ENCODE assay signal across 8 mouse cellular contexts in the genomic region with DNA sequence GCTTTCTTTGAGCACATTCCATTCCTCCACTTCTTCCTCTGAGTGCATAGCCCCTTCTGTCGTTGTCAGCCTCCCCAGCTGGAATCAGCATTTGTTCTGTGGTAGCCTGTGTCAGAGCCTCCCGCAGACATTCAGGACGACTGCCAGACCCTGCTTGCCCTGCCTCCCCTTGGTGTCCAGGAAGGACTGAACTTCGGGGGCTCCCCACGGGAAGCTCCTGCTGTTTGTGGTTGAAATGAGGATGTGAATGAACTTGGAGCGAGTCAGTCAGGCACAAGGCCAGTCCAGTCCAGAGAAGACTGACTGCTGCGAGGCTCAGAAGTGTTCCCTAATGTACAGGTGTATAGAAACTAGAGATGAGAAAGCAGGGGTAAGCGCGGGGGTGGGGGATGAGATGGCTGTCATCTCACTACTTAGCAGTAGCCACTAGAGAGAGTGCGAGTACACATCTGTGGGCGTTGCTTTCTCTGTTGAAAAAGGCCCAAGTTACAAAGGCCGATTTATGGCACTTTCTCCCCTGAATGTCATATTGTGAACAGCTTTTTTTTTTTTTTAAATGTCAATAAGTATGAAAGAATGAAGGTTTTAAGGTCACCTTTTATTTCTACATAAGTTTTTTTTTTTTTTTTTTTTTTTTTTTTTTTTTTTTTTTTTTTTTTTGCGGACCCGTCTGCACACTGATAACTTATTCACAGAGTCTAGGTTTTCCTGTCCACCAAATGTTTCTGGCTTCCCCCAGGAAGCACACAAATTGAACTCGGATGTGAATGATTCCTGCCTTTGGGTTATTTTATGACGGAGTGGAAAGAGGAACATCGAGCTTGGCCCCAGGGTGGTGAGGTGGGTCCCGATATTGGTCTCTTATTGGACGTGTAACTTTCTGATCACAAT. TPM values are rescaled to one million over a fixed set of nuclear protein-coding genes. Genes with fewer than 3 reads are reported as not detected.
DNase-seq lines count a peak whose midpoint lies in the region; ATAC-seq lines count a peak whose summit lies in the region.

No protein-coding gene starts in this region.

- peak; percentile 71 for DNase-seq in left cerebral cortex, postnatal 4 days
- DNase-seq in left cerebral cortex, adult 8-10 months (ENCODE audit: low spot score in 2 of 2), result no peak
- DNase-seq in brain, adult 2 months (ENCODE audit: low read depth, low spot score), result peak; percentile 45
- peak; percentile 7 for DNase-seq in retina, postnatal 1 day
- DNase-seq in right cerebral cortex, postnatal 10 days (ENCODE audit: low spot score in 2 of 2), result no peak
- DNase-seq in lung, postnatal 14 days, result no peak

- H3K4me1 ChIP-seq in heart, embryonic 14.5 days (ENCODE audit: control insufficient read depth in 2 of 2, insufficient read depth in 2 of 2, low read length in 2 of 2), result peaks cover 12 to 25% of the 10 kb centered on the region in 2 experiments
- H3K4me1 ChIP-seq in limb, embryonic 13.5 days, result peaks cover 20% of the 10 kb centered on the region

- no peaks in the 10 kb centered on the region for H3K27me3 ChIP-seq in heart, embryonic 14.5 days (ENCODE audit: control insufficient read depth, insufficient read depth, low read length)
- H3K27me3 ChIP-seq in limb, embryonic 13.5 days, result no peaks in the 10 kb centered on the region

- no peak for ATAC-seq in heart, embryonic 14.5 days (ENCODE audit: insufficient number of reproducible peaks, insufficient read depth, low FRiP score, low read depth)
- ATAC-seq in limb, embryonic 13.5 days (ENCODE audit: low FRiP score, low read depth), result no peak

- H3K9me3 ChIP-seq in heart, embryonic 14.5 days (ENCODE audit: control insufficient read depth, low read length), result no peaks in the 10 kb centered on the region
- 0 out of 2 replicates have a peak, but pooled peaks cover 4% of the 10 kb centered on the region for H3K9me3 ChIP-seq in limb, embryonic 13.5 days

- peaks cover 11% of the 10 kb centered on the region; the same call in 1 of the 2 replicates for H3K36me3 ChIP-seq in heart, embryonic 14.5 days (ENCODE audit: control insufficient read depth, insufficient read depth, low read length)
- H3K36me3 ChIP-seq in limb, embryonic 13.5 days, result peaks cover 16% of the 10 kb centered on the region

- 0 out of 4 replicates have a peak overlapping the region, but pooled peaks have one; percentile 2 to 3 for H3K4me3 ChIP-seq in heart, embryonic 14.5 days (ENCODE audit: control insufficient read depth in 1 of 2, insufficient read depth in 1 of 2, low read depth in 1 of 2, low read length in 2 of 2)
- H3K4me3 ChIP-seq in limb, embryonic 13.5 days, result no peak overlapping the region

- intact Hi-C loops in left cerebral cortex, postnatal 4 days (cut with DNase I), result no loop called here

- no peak overlapping the region for H3K27ac ChIP-seq in heart, embryonic 14.5 days (replicated peaks in 1 of 2; ENCODE audit: control insufficient read depth in 1 of 2, insufficient read depth in 1 of 2, low read depth in 2 of 2, low read length in 2 of 2)
- no peak overlapping the region; the same call in 1 of the 2 replicates for H3K27ac ChIP-seq in limb, embryonic 13.5 days

- H3K9ac ChIP-seq in heart, embryonic 14.5 days (ENCODE audit: low read length), result no peak overlapping the region
- H3K9ac ChIP-seq in limb, embryonic 13.5 days, result no peak overlapping the region

- 32% methylated on average over 19 of the region's 19 CpGs for WGBS in heart, embryonic 14.5 days
- 43% methylated on average over 19 of the region's 19 CpGs for WGBS in limb, embryonic 13.5 days

- H3K4me2 ChIP-seq in heart, embryonic 14.5 days (ENCODE audit: low read length), result peak overlapping the region; percentile 31
- H3K4me2 ChIP-seq in limb, embryonic 13.5 days (replicated peaks), result peak overlapping the region; percentile 14; the same call in 1 of the 2 replicates

RNA-seq across cellular contexts. Expression of a gene that starts 31.5 kb away (rescaled TPM):
- 10 to 100 TPM; 42.3 to 44.1 TPM for total RNA-seq in left cerebral cortex, postnatal 4 days (2021)
- 10 to 100 TPM; 27.2 to 33.8 (median 30.0) TPM for total RNA-seq in left cerebral cortex, adult 8-10 months (2022)
- 45.5 and 51.2 TPM in 2 replicates for polyA plus RNA-seq in heart, embryonic 14.5 days (2014; fragmentation: Nextera tagmentation; extraction: Ambion mirVana)
- polyA plus RNA-seq in limb, embryonic 13.5 days (2015; fragmentation: Nextera tagmentation; extraction: Ambion mirVana), result 37.4 TPM in 2 replicates

Comparison
In these comparisons a context has a peak if more than half of its experiments do, and no peak if none do; other contexts are left out.
1. DNase-seq: peak in left cerebral cortex, postnatal 4 days (single experiment), brain, adult 2 months (single experiment) and retina, postnatal 1 day (single experiment); none in left cerebral cortex, adult 8-10 months (0 of 2), right cerebral cortex, postnatal 10 days (0 of 2) and lung, postnatal 14 days (single experiment).